Mouse (Mus musculus): ENCODE results near the gene Ntrk1.
A peak's percentile ranks its signal among the peaks of the same experiment; 100 is the strongest.
"Not testable (repeated sequence)": the region's sequence is repeated elsewhere in the genome, so short reads cannot be mapped to it uniquely, and the experiment has no call there.

The Ntrk1 gene

DNA sequence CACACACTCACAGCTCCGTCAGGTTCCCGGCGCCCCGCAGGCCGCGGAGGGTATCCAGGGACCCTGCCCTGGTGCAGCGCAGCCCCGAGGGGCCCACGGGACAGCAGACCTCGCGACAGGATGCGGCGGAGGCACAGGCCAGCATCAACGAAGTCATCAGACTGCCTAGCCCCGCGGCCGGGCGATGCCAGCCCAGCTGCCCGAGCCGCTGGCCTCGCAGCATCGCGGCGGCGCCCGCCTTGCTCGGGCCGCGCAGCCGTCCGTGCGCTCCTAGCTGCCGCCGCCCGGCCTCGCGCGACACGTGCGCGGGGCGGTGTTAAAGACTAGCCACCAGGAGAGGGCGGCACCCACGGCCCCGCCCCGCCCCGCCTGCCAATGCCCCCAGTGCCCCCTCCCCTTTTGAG lies at the start of gene Ntrk1:
Gene Ntrk1, minus strand, starts transcription at position 241 of the 404 bp plus-strand sequence.
- no peak for DNase-seq

DNA sequence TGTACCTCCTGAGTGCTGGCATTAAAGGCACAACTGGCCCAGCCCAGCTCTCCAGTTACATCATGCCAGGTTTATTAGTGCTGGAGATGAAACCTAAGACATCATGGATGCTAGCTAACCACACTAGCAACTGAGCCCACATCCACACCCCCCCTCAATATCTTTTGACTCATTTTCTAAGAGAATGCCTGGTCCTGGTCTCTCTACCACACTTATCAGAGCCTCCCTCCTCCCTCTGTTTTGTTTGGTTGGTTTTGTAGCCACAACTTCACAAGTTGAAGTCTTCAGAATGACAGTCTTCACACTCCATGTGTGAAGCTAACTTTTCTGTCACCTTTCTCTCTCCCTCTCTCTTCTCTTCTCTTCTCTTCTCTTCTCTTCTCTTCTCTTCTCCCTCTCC lies 45.9 kb upstream of the Ntrk1 start:
- DNase-seq = no peak

DNA sequence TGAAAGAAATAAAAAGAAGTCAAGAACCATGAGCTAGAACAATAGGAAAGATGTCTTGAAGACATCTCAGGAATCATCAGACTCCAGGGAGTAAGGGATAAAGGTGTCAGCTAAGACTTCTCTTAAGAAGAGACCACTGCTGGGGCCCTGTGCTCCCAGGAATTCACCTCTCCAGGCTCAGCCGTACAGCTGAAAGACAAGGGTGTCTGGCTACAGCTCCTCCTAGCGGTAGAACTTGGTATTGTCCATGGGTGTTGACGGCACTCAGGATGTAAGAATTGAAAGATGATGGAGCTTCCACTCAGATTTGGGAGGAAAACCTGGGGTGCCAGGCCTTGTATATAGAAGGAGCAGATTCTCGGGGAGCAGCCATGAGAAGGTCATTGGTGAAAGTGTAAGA lies 43.7 kb upstream of the Ntrk1 start:
- peak; percentile 50 for DNase-seq

DNA sequence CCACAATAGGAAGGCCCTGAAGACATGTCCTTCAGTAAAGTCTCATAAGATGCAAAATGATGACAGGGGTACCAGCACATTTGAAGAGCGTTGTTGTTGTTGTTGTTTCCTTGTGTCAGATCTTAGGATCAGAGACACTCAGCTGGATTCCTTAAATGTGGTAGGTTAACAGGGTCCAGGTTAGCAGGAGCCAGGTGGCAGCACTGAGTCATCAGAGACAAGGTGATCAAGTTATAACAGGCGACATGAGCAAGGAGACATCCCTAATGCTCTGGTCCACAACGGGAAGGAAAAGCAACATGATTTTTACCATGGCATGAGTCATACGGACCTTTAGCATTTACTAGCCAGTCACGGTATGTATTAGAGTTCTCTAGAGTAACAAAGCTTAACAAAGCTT lies 38.5 kb upstream of the Ntrk1 start:
- DNase-seq = no peak

DNA sequence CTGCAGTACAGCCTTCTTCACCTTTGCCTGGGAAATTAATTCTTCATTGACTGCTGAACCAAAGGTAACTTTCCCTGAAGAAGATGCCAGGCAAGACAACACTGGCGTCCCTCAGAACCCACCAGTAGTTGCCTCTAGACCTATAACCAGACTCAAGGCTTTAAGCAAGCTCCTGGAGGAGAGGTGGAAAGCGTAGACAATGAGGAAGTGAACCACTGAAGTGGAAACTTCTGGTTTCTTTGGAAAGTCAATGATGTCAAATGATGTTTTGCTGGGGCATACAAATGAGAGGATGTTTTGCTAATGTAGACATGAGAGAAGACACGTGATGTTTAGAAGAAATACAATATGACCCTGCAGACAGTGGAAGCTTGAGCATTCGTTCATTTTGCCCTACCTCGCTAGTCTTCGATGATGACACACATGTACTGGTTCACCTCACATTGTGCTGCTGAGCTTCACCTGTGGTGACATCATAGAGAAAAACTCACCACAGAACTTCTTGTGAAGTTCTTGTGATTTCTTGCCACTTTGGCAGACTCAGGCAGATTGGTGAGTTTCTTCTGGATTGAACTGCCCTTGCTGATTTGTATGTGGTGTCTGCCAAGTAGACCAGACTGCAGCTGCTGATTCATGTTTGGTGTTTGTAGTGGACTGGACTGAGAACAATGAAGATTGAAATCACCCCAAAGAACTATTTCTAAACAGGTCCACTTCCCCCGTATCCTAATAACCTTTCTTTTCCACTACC lies 37.3 kb upstream of the Ntrk1 start:
- DNase-seq = no peak

DNA sequence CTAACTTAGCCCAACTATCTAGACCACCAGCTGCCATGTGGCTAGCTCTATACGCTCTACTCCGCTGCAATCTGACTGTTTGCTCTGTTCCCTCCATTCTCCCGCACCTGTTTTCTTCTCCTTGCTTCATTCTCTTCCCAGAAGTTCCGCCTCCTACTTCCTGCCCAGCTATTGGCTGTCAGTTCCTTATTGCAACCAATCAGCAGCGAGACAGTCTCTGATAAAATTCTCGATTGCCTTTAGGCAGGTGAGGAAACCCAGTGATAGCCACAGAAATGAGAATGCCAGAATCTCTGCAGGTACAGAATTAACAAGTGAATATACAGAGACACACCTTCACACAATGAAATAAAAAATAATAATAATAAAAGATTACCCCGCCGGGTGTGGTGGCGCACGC lies 34.1 kb upstream of the Ntrk1 start:
- DNase-seq = no peak

DNA sequence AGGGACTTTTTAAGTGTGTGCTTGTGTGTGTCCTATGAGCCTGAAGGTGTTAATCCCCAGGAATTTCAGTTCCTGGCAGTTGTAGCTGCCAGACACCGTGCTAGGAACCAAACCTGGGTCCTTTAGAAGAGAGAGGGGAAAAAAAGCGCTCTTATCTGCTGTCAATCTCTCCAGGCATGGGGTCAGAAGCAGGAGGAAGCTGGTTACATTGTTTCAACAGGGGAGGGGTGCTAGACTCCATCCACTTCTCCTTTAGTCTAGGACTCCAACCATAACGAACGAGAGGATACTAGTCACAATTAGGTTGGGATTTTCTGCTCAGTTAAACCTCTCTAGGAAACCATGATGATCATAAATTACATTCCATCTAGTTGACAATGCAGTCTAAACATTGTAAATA lies 33.5 kb upstream of the Ntrk1 start:
- DNase-seq = no peak

DNA sequence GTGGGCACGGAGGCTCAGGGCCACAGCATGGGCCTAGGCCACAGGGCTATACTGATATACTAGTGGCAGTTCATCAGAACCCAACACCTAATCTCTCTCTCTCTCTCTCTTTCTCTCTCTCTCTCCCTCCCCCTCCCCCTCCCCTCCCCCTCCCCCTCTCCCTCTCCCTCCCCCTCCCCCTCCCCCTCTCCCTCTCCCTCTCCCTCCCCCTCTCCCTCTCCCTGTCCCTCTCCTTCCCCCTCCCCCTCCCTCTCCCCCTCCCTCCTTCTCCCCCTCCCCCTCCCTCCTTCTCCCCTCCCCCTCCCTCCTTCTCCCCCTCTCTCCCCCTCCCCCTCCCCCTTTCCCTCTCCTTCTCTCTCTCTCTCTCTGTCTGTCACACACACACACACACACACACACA lies 29.2 kb upstream of the Ntrk1 start, which contains the start of gene Pear1:
Gene Pear1, minus strand, starts transcription at position 101 of the 400 bp plus-strand sequence.
- not testable (repeated sequence) for DNase-seq

DNA sequence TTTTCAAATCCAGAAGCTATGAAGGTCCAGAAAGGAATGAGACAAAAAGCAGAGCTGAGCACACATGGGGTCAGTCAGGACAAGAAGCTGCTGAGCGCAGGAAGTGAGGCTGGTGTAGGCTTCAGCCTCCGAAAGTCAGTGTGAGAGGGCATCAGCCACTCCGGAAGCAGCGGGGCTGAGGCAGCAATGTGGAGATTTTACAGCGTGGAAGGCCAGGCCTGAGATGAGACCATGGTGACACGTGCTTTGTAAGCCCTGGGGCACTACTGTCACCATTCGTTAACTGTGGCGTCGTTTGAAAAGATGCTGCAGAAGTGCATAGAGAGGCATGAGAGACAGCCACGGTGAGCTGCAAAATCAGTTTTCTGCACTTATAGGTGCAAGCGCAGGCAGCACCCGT lies 23.3 kb upstream of the Ntrk1 start:
- DNase-seq = no peak

DNA sequence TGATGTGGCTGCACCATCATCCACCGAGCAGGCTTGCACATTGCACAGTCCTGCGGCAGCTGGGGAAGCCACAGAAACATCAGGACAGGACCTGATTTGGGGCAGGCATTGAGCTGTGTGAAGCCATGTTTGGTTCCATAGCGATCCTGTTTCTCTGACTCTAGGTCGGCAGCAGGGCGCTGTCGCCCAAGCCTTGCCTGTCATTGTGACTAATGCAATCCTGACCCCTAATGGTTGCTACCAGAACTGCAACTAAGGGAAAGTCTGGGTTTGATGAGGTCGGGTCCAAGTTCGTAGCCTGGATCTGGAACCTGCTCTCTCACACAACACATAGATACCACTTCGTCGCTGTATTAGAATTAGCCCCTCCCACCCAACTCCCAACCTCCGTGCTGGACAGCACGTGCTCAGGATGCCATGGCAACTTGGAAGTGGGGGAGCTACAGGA lies 21.7 kb upstream of the Ntrk1 start:
- DNase-seq = peak; percentile 53

DNA sequence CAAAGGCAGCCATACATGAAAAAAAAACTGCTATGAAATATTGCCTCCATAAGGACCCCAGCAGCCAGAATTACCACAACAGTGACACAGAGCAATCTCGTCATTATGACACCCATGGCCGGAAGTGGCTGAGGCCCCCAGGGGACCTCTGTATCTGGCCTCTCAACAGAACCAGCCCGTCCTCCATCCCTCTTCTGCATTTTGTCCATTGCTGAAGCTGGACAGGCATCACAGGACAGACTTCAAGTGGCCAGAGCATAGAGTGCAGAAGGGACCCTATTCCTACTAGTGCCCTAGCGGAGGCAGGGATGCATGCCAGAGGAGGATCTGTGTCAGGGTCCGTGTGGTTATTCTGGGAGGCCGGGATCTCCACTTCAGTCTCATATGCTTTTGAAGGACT lies 21.2 kb upstream of the Ntrk1 start:
- no peak for DNase-seq

DNA sequence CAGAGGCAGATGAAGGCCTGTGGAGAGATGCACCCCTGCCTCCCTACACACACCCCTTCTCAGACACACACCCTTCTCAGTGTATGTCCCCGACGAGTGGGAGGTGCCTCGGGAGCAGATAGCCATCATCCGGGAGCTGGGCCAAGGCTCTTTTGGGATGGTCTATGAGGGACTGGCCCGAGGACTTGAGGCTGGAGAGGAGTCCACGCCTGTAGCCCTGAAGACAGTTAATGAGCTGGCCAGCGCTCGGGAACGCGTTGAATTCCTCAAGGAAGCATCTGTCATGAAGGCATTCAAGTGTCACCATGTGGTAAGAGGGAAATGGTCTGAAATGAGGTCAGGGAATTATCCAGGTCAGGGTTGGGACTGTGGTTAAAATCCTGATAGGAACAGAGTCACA lies 17.9 kb upstream of the Ntrk1 start:
- no peak for DNase-seq

DNA sequence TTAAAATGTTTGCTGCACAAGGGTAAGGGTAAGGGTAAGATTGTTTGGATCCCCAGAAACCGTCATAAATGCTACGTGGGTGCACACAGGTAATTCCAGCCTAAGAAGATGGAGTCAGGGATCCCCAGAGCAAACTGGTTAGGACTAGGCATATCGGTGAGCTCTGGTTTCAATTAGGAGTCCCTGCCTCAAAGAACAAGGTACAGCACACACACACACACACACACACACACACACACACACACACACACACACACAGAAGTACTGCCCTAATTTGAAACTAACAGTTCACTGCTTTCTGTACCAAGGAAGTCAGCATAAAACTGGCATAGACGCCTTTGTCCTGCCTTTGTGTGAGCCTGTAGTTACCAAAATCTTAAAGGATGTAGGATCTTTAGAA lies 17.5 kb upstream of the Ntrk1 start:
- DNase-seq = no peak

DNA sequence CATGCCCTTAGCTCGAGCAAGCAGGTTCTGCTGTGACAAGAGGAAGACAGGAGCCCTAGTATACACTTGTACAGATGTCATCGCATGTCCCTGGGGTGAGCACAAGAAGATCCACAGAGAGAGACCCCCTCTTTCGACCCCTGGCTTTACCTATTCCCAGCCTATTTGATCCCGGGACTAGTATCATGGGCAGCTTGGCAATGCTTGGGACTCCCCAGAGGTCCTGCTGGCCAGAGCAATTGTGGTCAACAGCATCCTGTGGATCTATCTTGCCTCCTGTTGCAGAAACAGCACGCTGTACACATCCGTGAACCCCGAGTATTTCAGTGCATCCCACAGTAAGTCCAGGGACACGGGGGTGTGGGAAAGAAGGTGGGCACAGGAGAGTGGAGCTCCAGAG lies 16.3 kb upstream of the Ntrk1 start:
- DNase-seq = no peak

DNA sequence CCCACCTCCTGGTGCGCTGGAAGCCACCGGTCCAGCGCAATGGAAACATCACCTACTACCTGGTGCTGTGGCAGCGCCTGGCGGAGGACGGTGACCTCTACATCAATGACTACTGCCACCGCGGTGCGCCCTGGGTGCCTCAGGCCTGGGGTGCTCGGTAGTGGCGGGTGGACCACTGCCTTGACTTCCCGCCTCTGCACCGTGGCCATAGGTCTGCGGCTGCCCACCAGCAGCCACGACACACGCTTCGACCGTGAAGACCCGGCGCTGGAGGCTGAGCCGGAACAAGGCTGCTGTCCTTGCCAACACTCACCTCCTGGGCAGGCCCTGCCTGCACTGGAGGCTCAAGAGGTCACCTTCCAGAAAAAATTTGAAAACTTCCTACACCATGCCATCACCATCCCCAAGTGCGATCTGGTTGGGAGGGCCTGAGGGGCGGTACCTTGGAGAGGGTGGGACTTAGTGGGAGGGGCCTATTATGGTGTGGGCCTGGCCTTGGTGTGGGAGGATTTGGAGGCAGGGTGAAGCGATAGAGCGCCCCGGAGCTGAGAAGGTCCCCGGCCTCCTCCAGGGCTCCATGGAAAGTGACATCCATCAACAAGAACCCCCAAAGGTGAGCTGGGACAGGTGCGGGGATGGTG lies 14.5 kb upstream of the Ntrk1 start:
- DNase-seq = no peak

DNA sequence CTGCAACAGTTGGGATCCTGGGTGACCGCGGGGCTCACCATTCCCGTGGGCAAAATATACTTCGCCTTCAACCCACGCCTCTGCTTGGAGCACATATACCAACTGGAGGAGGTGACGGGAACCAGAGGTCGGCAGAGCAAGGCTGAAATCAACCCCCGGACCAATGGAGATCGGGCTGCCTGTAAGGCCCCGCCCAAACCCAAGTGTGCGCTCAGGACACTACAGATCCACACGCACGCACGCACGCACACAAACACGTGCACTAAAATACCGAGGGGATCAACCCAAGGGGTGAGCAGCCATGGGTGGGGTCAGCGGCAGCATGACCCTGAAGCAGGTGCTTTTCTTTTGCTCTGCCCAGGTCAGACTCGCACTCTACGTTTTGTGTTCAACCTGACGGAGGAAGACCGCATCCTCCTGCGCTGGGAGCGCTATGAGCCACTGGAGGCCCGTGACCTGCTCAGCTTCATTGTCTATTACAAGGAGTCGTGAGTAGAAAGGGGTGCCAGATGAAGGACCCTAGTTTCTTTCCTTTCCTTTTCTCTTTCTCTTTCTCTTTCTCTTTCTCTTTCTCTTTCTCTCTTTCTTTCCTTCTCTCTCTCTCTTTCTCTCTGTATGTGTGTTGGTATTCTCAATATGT lies 9.2 kb upstream of the Ntrk1 start:
- DNase-seq = no peak

DNA sequence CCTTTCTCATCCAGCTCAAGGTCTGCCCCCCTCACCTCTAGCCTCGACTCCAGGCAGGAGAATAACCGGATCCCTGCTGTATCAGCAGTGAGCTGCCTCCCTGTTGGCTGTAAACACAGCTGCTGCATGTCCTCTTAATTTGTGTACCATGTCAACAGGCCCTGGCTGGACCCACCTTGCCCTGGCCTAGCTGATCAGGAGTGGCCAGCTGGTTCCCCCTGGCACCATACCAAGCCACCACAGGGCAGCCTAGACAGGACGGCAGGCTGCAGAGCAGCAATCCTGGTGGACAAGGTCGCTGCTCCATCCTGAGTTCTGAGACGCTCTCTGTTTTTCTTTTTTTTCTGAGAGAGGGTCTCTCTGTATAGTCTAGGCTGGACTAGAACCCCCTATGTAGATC lies 6.7 kb upstream of the Ntrk1 start:
- DNase-seq = peak; percentile 21

DNA sequence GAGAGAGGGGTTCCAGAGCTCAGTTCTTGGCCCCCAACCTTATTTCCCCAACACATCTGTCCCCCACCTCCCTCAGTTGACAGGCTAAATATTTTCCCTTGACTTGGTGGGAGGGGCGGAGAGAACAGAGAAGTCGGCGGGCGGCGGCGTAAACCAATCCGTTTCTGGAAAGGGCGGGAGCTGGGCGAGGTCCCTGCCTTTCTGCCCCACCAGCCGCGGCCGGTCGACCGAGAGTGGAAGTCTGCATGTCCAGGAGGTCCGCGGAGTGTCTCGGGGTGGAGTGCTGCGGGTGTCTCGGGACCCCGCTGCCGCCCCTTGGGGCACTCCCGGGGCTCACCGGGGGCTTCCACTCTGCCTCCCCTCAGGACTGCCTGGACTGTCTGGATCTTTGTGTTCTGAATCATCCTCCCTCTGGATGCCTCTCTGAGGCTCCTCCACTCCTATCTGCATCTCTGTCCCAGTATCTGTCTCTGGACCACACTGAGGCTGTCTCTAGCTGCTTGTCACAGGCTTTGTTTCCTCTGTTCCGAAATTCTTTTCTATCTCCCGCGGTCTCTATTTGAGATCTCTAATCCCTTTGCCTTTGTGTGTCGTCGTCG lies 1.9 kb upstream of the Ntrk1 start, which contains the start of gene Insrr:
Gene Insrr, plus strand, starts transcription at position 216 of the 599 bp plus-strand sequence.
- DNase-seq = no peak

DNA sequence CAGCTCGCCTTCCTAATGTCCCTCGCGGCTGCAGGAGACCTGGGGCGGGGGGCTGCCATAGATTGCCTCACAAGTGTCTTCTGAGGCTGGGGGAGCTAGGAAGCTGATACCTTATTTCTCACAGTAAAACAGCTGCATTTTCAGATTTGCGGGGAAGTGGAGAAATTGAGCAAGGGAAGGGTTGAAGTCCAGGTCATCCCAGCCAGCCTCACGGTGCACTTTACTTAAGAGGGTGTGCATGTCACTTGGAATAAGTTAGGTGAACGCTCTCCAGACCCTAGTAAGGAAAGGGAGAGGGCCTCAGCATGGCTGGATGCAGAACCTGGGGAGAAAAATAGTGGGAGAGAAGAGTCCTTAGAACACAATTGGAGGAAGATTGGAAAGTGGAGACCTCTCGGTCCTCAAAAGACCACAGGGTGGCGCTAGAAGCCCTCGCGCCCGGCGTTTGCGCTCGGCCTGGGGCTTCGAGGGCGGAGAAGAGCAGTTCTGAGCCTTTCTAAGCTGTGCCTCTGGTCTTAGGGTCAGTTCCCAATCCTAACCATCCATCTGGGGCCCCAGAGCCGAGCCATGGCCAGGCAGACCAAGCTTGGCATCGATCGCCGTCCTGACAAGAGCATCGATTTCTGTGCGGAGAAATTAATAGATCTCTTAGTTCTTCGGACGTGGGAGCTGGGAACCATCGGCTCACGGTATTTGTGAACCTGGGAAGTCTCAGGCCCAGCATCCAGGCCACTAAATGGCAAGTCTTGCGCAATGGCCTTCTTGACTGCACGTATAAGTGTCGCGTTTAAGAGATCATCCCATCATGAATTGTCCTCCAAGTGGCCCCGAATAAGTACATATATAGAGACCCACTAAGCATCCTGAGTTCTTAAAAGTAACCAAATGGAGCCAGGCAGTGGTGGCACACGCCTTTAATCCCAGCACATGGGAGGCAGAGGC lies 645 bp upstream of the Ntrk1 start:
- DNase-seq = peak; percentile 22

DNA sequence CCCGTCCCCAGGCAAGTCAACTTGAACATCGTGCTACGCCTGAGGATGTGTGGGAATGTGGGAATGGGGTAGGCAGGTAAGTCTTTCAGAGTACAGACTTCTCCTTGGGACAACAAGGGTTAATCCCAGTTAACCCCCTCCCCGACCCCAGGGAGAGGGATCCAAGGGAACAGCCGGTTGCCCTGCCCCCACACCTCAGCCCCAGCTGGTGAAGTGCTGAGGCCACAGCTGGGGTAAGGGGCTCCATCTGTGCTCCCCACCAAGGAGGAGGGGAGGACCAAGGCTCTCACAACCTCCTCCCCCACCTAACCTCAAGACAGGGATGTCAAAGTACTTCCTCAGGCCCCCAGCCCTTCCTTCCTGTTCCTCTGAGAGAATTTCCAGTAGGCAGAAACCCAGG lies 5.2 kb downstream of the Ntrk1 start:
- DNase-seq = no peak

DNA sequence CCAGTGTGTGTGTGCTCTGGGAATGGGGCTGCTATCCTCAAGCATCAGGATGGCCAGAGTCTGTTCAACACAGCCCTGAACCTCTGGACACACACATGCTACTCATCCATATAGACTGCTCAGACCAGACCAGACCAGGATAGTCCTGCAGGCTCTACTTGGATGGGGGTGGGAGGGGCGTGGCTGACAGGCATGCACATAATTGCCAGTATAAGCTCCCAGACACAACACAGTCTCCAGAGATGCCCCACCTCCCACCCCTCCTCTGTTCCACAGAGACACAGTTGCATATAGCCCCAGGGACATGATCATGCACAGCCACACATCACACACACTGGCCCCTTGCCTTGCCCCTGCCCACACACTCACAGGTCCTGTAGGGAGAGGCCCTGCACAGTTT lies 5.7 kb downstream of the Ntrk1 start:
- DNase-seq = no peak

DNA sequence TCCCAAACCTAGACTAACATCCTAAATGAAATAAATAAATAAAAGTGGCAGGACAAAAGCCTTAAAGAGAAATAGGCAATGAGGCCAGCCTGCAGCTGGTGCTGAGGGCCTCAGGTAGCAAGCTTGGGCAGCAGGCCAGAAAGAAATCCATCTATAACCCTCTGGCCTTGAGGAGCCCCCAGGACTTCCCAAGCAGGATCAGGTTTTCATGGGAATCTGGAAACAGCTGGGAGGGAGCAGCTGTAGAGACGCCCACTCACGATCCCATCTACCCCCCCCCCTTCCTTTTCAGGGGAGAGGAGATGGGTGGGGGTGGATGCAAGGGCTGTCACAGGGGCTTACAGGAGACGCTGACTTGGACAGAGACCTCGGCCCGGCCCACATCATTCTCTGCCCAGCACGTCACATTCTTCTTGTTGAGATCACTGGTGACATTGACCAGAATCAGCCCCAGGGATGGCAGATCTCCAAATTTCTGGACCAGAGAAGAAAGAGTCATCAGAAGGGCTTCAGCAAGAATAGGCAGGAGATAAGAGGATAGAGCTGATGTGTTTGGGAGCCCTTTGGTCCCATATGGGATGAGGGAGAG lies 9.2 kb downstream of the Ntrk1 start:
- DNase-seq = no peak

Measured in cerebellum, adult 11 months (tissue).